Mouse (Mus musculus): ENCODE measurements at regions not wholly inside any gene's neighbourhood (a gene's known extent, or its start where the extent isn't known, plus 50 kb on each side); places are given as distances from the start of the nearest gene placed in this dataset.

DNA sequence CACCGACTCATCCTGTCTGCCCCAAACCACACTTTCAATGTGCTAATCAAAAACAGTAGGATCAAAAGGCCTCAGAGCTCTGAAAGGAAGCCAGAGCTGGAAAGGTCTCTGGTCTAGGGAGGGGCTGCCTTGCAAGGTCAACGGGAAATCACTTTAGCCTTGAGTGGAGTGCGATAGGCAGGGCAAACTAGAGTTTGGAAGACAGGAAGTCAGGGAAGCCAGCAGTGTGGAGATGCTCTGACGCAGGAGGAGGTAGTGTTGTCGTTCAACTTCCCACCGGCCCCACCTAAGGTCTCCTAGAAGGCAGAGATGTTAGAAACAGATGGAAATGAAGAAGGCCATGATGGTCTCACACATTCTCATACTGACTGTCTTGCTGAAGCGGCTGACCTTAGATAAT, 52.0 kb upstream of the Trp53i11 start:
- no peak for DNase-seq (ENCODE audit: low read depth in 2 of 2, low spot score in 2 of 2)

DNA sequence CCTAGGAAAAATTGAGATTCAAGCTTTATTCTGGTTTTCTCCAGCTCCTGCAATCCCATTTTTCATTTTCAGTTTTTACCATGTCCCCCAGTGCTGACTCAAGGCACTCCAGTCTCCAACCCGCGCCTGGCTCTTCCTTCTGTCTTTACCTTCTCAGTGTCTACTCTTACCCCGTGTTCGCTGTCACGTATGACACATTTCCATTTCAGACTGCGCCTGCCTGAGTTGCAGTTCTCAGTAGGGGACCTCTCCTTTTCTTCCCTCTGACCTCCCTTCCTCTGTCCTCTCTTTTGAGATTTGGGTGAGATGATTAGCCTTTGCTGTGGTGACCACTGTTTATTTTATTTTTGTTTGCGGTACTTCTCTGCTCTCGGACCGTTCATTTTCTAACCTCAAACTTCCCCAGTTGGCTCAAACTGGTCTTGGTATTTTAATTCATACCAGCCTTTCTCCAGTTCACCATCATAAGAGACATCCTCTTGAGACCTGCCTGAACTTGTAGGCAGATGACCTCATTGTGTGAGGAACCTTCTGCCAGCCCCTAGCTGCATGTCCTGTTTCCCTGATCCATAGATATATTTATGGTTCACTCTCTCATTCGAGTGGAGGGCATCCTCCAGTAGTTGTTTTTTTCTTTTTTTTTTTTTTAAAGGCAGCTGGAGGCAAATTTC, 53.9 kb upstream of the Trp53i11 start:
- DNase-seq (ENCODE audit: low read depth in 2 of 2, low spot score in 2 of 2): no peak

DNA sequence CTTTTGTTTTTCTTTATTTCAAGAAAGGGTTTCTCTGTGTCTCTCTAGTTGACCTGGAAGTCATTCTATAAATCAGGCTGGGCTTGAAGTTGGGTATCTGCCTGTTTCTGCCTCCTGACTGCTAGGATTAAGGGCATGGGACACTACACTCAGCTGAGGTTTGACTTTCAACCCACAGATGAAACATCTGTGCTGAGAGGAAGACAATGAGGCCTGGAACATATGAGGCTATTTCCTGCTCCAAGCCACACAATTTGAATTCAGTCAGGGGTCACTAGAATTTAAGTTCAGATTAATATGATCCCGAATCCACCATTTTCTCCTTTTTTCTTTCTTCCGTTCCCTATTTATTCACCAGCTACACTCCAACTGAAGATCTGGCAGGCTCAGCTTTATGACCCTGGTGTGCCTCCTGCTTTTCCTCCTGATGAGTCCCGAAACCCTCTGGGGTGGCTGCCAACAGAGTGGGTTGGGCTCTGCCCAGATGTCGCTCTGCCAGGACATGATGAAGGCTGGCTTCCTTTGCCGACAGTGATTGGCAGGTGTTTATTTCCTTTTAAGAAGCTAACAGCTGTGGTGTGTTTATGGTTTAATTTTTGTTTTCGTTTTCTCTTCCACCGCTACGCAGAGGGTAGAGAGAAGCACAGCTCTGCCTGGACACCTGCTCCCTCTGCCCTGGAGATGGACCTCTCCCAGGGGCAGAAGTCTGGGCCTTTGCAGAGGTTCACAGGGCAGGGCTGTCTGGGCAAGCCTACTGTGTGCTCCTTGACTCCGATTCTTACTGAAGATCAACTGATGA, 55.3 kb upstream of the Trp53i11 start:
- DNase-seq (ENCODE audit: low read depth in 2 of 2, low spot score in 2 of 2): peak in 1 of 2 experiments; percentile 5

DNA sequence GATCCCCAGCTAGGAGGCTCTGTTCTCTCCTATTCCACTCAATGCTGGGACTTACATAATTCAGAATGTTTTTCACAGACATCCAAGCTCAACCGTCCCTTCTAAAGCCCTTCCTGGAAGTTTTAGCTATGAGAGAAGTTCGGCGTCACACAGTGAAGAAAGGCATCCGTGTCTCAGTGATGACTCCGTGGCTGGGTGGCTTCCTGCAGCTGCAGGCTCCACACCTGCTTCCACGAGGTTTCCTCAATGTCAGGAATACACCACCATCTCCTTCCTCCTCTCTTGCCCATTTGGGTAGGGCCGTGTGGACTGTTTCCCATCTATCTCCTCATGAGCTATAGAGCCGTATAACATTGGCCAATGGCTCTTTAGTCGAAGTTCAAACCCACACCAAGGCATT, 56.1 kb upstream of the Trp53i11 start:
- no peak for DNase-seq (ENCODE audit: low read depth in 2 of 2, low spot score in 2 of 2)

DNA sequence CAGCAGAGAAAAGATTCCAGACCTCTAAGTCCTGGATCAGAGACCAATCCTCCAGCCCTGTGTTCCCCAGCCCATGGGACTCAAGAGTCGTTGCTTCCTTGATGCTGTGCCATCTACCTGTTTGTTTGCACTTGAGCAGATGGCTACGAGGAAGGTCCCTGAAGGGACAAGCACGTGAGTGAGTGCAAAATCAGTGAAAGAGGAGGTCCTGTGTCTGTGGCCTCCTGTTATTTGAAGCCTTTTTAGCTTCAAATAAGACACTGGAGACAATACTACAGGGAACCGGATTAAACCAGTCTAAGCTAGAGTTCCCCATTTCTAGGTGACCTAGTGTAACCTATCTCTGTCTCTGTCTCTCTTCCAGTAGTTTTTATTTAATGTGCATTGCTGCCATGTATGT, 58.2 kb upstream of the Trp53i11 start:
- DNase-seq (ENCODE audit: low read depth in 2 of 2, low spot score in 2 of 2): no peak

DNA sequence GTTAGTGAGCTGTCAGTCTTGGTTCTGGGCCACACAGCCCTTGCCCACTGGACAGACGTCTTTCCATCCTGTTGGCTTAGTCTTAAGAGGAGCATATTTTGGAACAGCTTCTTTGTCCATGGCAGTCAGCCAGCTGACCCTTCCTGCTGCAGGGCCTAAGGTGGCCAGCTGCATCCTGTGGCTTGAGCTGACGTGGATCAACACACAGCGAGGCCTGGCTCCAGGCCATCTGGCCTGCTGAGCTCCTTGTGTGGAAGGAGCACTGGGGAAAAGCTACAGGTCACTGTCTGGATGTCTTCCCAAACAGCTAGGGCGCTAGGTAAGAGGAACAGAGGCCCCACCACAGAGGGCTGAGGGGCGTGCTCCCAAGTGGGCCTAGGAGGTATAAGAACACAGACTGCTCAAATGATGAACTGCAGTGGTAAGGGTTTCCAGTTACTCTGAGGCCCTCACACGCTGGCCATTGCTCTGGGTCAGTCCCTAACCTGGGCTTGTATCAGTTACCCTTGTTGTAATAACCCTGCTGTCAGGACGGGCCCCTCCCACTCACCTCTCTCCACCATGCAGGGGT, 60.7 kb upstream of the Trp53i11 start:
- DNase-seq (ENCODE audit: low read depth in 2 of 2, low spot score in 2 of 2): no peak

DNA sequence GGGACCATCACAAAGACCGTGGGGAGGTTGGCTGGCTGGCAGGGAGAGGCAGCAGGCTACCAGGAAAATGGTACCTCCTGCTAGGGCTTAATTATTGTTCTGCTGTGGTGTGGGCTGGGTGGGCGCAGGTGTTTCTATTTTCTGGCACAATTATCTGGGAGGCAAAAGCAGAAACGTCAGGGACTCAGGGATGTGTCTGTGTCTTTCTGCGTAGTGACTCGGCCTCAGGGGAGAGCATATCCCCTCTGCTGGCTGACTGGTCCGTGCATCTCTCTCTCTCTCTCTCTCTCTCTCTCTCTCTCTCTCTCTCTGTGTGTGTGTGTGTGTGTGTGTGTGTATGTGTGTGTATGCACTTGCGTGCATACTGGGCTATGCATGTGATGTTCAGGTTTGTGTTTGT, 61.2 kb upstream of the Trp53i11 start:
- DNase-seq (ENCODE audit: low read depth in 2 of 2, low spot score in 2 of 2): no peak

DNA sequence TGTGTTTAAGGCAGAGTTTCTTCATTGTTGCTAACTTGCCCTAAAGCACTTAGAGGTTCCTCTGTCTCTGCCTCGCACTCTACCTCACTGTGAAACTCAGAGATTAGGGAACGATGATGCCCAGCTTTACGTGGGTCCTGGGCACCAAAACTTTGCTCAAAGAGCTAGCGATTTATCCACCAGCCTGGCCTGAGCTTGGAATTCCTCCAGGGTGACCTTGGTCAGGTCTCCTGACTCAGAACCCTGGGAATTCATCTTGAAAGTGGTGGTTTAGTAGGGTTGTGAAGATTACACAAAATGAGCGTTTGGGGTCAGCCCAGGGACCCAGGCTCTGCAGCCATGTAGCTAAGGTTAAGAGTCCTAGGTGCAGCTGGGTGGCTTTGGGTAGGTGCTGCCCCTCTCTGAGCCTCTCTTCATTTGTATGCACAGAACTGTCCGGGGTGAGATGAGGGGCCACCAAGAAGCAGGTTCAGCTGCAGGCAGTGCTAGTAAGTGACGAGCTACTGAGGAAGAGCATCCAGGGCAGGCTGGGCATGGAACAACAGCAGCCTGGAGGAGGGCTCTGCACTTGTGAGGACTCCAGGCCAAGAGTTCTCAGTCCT, 62.4 kb upstream of the Trp53i11 start:
- no peak for DNase-seq (ENCODE audit: low read depth in 2 of 2, low spot score in 2 of 2)

DNA sequence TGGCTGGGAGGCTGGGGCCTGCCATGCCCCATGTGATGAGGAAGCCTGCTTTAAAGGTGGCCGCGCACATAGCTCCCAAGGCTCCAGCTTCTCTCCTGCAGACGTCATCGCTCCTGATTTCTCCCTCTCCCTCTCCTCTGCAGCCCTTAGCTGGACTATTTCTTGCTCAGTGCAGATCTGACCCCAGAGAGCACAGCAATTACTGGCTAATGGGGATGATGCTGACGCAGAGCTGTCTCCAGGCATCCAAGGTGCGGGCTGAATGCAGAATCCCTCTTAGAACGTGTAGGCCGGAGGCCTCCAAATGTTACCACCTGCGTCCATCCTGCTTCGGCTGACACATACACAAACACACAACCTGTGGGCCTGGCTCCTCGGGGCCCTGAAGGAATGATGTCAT, 63.5 kb upstream of the Trp53i11 start:
- no peak for DNase-seq (ENCODE audit: low read depth in 2 of 2, low spot score in 2 of 2)

DNA sequence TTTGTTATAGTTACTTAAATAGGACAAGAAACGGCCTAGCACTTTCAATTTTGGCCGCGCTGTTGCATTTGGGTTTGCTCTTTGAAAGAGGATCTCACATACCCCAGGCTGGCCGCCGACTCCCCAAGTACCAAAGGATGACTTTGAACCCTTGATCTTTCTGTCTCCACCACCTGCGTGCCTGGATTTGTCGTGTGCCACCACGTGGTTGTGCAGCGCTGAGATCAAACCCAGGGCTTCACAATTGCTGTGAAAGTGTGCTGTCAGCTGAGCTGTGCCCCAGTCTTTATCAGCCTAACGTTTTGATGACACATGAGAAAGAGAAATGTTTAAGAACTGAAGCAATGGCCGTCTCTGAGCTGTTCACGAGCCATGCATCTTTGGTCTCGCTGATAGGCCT, 67.0 kb upstream of the Trp53i11 start:
- no peak for DNase-seq (ENCODE audit: low read depth in 2 of 2, low spot score in 2 of 2)

DNA sequence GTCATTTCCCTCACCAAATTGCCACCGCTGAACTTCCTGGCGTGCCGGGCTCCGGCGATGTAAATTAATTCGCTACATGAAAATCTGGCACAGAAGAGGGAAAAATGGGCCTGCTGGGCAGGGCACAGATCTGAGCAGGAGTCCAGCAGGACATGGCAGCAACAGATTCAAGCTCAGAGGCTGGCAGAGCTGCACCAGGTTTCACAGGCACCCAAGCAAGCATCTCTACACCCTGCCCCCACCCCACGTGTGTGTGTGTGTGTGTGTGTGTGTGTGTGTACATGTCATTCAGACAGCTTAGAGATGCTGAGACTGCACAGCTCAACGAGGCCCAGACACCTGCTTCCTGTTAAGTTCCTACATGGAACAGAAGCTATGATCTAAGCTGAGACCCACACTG, 68.3 kb upstream of the Trp53i11 start:
- DNase-seq (ENCODE audit: low read depth in 2 of 2, low spot score in 2 of 2): no peak

DNA sequence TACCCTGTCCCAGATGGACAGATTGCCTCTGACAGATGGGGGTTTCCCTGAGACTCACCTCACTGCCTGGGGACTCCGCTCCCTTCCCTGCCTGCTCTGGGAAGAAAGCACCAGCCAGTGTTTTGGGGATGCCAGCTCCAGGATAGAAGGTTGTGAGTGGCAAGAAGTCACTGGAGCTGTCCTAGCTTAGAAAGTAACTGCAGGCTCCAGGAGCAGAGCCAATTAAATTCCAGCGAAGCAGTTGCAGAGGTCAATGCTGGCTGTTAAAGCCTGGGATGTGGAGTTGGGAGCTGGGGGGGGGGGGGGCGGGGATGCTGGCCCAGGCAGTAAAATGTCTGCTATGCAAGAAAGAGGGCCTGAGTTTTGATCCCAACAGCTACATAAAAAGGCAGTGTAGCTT, 69.3 kb upstream of the Prdm11 start:
- DNase-seq (ENCODE audit: low read depth in 2 of 2, low spot score in 2 of 2): no peak

DNA sequence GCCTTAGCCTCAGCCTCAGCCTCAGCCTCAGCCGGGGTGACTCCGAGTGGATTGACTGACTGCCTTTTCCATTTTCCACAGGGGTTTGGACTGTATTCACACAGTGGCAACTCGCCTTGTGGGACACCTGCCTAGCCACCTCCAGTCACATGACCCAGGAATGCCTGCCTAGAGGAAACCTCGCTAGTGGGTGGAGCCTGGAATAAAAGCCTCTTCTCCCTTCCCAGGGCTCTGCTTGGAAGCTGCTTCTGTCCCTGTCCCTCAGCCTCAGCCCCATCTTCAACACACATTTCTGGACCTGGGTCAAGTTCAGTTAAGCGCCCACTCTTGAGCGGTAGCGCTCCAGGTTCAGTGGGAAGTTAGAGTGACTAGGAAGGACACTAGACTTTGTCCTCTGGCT, 68.0 kb upstream of the Prdm11 start:
- no peak for DNase-seq (ENCODE audit: low read depth in 2 of 2, low spot score in 2 of 2)

DNA sequence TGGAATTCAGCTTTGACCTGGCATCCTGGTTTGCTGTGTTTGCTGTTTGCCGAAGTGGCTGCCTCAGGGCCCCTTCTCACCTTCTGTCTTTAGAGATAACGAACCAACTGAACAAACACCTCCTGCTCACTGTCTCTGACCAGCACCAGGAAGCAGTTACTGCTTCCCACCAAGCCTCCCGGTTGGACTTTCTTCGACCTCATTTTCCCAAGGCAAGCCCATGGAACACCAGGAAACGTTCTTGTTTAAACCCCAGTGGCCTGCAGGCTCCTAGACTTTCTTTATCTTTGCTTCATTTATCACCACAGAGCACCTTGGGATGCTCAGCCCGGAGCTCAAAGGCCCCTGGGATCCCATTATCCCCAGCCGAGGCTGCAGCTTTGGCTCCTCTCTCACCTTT, 66.4 kb upstream of the Prdm11 start:
- no peak for DNase-seq (ENCODE audit: low read depth in 2 of 2, low spot score in 2 of 2)

DNA sequence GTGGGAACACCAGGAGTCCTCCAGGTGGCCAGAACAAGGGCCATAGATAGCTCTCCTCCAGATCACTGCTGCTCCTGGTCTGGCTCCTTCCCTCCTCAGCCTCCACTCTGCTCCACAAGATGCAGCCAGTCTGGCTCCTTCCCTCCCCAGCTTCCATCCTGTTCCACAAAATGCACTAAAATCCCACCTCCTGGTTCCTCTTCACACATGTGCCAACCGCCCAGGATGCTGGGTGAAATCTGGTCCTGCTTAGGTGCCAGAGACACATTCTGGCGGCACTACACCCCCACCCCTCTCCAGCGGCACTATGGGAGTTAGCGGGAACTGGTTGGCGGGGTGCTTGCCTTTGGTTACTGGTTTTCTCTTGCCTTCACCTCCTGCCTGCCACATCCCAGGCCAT, 64.9 kb upstream of the Prdm11 start:
- DNase-seq (ENCODE audit: low read depth in 2 of 2, low spot score in 2 of 2): no peak

DNA sequence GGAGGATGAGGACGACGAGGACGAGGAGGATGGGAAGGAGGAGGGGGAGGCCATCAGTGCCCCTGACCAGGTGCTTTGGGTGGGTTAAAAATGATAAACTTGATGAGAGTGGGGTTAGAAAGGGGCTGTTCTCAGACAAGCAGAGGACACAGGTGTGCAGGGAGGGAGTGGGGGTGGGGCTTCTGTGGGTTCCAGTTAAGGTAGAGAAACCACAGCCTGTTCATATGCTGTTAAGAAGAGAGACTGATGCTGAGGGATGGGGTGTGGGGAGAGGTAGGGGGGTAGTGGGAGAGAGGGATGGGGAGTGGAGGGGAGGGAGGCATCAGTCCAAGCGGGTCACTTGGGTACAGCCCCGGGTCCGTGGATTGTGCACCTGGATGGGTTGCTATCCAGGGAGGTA, 60.6 kb upstream of the Prdm11 start:
- no peak for DNase-seq (ENCODE audit: low read depth in 2 of 2, low spot score in 2 of 2)

DNA sequence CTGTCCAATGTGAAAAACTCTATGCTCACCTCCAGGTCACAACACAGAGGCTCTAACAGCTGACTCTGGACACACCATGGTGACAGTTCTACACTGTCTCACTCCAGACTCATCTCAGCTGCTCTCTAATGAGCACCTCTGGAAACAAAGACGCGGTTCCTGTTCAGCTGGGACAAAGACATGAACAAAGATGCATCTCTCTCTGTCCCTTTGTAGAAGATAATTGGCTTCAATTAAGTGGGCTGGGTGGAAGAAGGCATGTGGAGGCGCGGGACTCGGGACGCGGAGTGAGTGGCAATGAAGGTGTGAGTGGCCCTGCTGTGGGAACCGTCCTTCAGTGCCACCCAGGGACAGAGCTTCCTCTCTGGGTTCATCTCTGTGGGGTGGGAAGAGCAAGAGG, 56.0 kb upstream of the Prdm11 start:
- DNase-seq (ENCODE audit: low read depth in 2 of 2, low spot score in 2 of 2): no peak

DNA sequence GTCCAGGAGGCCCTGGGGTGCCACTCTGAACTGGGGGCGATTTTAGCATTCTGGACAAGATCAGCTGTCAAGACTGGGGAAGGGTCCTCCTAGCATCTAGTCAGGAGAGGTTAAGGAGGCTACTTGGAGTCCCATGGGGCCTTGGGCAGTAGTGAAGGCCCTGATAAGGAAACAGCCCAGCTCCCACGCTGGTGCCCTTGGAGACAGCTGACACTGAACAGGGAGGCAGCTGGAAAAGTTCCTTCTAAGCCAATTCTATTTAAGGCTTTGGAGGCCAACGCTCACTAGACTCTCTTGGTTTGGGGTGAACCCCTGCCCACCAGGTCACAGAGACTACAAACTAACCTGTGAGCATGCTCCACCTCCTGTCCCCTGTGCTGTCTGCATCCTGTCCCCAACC, 53.8 kb upstream of the Prdm11 start:
- no peak for DNase-seq (ENCODE audit: low read depth in 2 of 2, low spot score in 2 of 2)

DNA sequence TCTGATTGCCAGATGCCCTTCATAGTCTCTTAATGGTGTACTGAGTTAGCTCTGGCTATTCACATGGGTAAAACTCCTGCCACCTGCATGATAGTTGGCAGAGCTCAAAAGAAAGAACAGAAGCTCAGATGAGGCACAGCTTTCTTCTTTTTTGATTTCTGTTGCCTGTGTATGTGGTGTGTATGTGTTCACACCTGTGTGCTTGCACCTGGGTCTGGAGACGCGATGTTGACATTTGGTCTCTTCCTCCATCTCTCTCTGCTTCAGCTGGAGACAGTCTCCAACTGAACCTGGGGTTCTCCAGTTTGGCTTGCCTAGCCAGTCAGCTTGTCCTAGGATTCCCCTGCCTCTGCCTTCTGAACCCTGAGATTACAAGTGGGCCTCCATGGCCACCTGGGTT, 51.0 kb upstream of the Prdm11 start:
- DNase-seq (ENCODE audit: low read depth in 2 of 2, low spot score in 2 of 2): no peak

DNA sequence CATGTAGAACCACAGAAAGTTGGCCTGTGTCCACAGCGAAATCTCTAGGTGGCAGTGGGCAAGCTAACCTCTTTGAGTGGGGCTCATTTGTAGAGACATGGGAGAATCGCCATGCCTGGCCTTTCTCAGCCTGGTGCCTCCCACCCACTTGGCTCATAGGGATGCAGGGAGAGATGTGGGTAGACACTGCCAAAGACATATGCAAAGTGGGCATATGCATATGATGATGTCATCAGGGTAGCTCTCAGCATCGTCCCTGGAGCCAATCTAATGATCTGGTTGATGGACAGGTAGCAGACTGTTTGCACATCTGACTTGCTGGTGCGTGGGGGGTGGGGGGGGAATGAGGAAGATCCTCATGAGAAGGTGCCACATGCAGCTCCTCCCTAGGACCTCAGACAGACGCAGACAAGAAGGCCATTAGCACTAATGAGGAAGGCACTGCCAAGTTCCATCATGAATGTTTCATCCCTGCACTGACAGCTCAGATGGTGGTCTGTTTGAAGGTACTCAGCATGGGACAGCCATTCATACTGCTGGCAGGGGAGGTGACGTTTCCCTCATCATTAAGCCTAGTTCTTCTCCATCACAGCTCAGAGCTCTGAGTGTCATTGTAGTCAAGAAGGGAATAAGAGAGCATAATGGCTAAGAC, 50.2 kb upstream of the Prdm11 start:
- DNase-seq (ENCODE audit: low read depth in 2 of 2, low spot score in 2 of 2): no peak
